Mouse (Mus musculus) intestine, postnatal 0 days (tissue): ENCODE data around the gene Dnajc22. TPM values are rescaled to one million over a fixed set of nuclear protein-coding genes. Genes with fewer than 3 reads are reported as not detected.

Source experiments
- ATAC-seq: fragments of 200-750 bp; cut with Nextera tagmentation; 2 replicates; pipeline ENCODE4 v1.8.0; 2017; ENCODE audit warnings: mild to moderate bottlenecking, moderate TSS enrichment, moderate library complexity
- H3K27ac ChIP-seq: fragments of 300-500 bp; sonication (generic); 2 replicates; pipeline ENCODE4 v1.5.1; 2014; ENCODE audit warnings: mild to moderate bottlenecking, low read depth, low read length, moderate library complexity
- H3K27me3 ChIP-seq: fragments of 300-500 bp; sonication (generic); replicated peaks from 2 replicates; pipeline ENCODE4 v1.6.1; 2014; ENCODE audit warnings: low read length, mixed read lengths; ENCODE audit not compliant: control insufficient read depth, insufficient read depth
- H3K36me3 ChIP-seq: fragments of 300-500 bp; sonication (generic); 2 replicates; pipeline ENCODE4 v1.6.1; 2014; ENCODE audit warnings: mild to moderate bottlenecking, moderate library complexity; ENCODE audit not compliant: control insufficient read depth, insufficient read depth
- H3K4me1 ChIP-seq: fragments of 300-500 bp; sonication (generic); replicated peaks from 2 replicates; pipeline ENCODE4 v1.6.1; 2014; ENCODE audit warnings: antibody characterized with exemption, low read length, mixed read lengths; ENCODE audit not compliant: control insufficient read depth, insufficient read depth
- H3K4me2 ChIP-seq: fragments of 300-500 bp; sonication (generic); replicated peaks from 2 replicates; pipeline ENCODE4 v1.6.1; 2014; ENCODE audit warnings: low read depth, mild to moderate bottlenecking, moderate library complexity
- H3K4me3 ChIP-seq: fragments of 300-500 bp; sonication (generic); 2 replicates; pipeline ENCODE4 v1.5.1; 2014; ENCODE audit warnings: low read depth, low read length
- H3K9ac ChIP-seq: fragments of 300-500 bp; sonication (generic); 2 replicates; pipeline ENCODE4 v1.6.1; 2014; ENCODE audit warnings: mild to moderate bottlenecking, low read depth, low read length
- H3K9me3 ChIP-seq: fragments of 300-500 bp; sonication (generic); 2 replicates; pipeline ENCODE4 v1.6.1; 2016; ENCODE audit warnings: mixed run types; ENCODE audit not compliant: control insufficient read depth
- CTCF ChIP-seq: sonication (generic); IDR thresholded peaks from 2 replicates; pipeline ENCODE4 v1.5.1; 2016; ENCODE audit warnings: low read depth, mild to moderate bottlenecking, control low read depth, antibody characterized with exemption, moderate library complexity
- WGBS: fragments of 180-500 bp; shearing (Covaris S2); extraction: QIAGEN DNeasy Blood & Tissue Kit; methylation state at CpG from one replicate; pipeline ENCODE4 v1.1.7; 2014; 5-methylcytosine and 5-hydroxymethylcytosine counted together
- polyA plus RNA-seq: library from polyadenylated mRNA; unstranded; fragments of >200 nt; fragmentation: Nextera tagmentation; extraction: Ambion mirVana; gene quantifications from 2 replicates; pipeline ENCODE4 v1.2.1, GENCODE M21; 2015

Gene Dnajc22
- polyA plus RNA-seq, 1 experiment from 2014 or later, result 55.7 TPM

DNA sequence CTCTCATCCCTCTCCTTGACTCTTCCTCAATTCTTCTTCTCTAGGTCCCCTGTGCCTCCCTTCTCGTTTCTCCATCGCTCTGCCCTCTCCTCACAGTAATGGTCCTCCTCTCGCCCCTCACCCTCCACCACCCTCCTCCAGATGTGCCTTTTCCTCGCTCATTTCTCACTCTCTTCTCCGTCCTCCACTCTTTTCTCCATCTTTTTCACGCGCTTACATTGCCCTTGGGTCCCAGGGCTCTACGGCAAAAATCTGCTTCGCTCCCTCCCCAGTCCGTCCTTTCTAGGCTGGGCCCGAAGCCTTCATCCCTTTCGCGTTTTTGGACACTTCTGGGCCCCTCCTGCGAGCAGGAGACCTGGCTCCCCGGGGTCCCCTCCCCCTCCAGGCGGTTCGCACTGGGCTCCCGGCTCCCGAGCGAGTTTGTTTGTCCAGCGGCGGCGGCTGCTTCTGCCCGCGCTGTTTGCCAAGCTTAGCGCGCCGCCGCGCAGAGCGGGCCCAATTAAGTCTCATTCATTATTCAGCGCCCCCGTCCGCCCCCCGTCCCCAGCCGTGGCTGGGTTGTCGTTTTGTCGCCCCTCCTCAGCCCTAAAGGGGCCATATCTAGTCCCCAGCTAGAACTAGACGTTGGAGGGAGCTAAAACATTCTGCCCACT is 5.0 kb downstream of the Dnajc22 start:
- Histone ChIP-seq H3K4me1 (peaks cover 11% of the 10 kb centered on the region; the same call in 1 of the 2 replicates), H3K4me3 (peak overlapping the region; percentile 41), H3K4me2 (peak overlapping the region; percentile 70), H3K9me3 (no peaks in the 10 kb centered on the region), H3K9ac (no peak overlapping the region), H3K36me3 (no peaks in the 10 kb centered on the region), H3K27me3 (peaks cover 57% of the 10 kb centered on the region), H3K27ac (no peak overlapping the region)
- no peak for ATAC-seq
- 1% methylated on average over 39 of the region's 39 CpGs for WGBS
- TF ChIP-seq CTCF, result no peak

DNA sequence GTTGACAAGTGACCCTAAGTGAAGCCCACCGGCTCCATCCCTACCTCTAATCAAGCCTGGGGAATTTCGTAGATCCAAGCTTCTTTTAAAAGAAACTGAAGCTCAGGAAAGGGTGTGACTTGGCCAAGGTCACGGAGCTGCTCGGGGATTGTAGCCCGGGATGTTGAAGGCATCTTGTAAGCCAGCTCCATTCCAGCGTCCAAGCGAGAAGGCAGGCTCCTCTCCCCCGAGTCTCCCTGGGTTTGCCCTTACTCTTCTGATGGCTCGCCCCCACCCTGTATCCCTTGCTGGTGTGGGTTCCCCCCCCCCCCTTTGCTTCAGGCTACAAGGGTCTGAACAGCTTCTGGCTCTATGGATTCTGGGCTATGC is 5.5 kb downstream of the Dnajc22 start:
- Histone ChIP-seq H3K36me3 (no peaks in the 10 kb centered on the region), H3K4me2 (peak overlapping the region; percentile 70), H3K27ac (peak overlapping the region; percentile 87; the same call in 1 of the 2 replicates), H3K9ac (no peak overlapping the region), H3K4me1 (peaks cover 11% of the 10 kb centered on the region; the same call in 1 of the 2 replicates), H3K9me3 (no peaks in the 10 kb centered on the region), H3K27me3 (peaks cover 53% of the 10 kb centered on the region), H3K4me3 (peak overlapping the region; percentile 41)
- TF ChIP-seq CTCF, result no peak
- WGBS, result 3% methylated on average over 9 of the region's 9 CpGs
- ATAC-seq, result peak; percentile 1; the same call in 1 of the 2 replicates

- ATAC-seq, result peak; percentile 97
- TF ChIP-seq CTCF, result peak; percentile 91
- Histone ChIP-seq H3K27ac (peak overlapping the region; percentile 87), H3K4me2 (peak overlapping the region; percentile 70), H3K9me3 (no peaks in the 10 kb centered on the region), H3K9ac (peak overlapping the region; percentile 38), H3K27me3 (peaks cover 47% of the 10 kb centered on the region), H3K36me3 (peaks cover 4% of the 10 kb centered on the region), H3K4me3 (peak overlapping the region; percentile 41), H3K4me1 (peaks cover 8% of the 10 kb centered on the region; the same call in 1 of the 2 replicates)
- 2% methylated on average over 15 of the region's 15 CpGs for WGBS
These were observed 6.2 kb downstream of the Dnajc22 start for GRCm38 (mm10) chr15:99099139-99099556.

DNA sequence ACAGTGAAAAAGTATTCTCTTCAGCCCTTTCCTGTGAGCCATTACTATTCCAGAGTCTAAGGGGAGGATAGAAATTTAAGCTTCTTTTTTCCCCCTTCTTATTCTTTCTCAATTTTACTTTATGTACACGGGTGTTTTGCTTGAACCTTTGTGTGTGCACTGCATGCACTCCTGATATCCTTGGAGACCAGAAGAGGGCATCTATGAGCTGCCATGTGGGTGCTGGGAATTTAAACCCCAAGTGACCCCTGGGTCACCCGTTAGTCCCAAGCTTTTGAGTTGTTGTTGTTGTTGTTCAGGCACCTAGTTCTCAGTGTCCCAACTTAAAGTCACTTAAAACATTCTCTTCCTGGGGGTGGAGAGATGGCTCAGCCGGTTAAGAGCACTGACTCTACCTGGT is 7.0 kb downstream of the Dnajc22 start:
- no peaks in the 10 kb centered on the region for H3K9me3 ChIP-seq
- peaks cover 8% of the 10 kb centered on the region; the same call in 1 of the 2 replicates for H3K4me1 ChIP-seq
- peaks cover 41% of the 10 kb centered on the region for H3K27me3 ChIP-seq
- peak overlapping the region; percentile 41 for H3K4me3 ChIP-seq
- 28% methylated on average over 3 of the region's 3 CpGs for WGBS
- peak overlapping the region; percentile 23; the same call in 1 of the 2 replicates for H3K9ac ChIP-seq
- TF ChIP-seq CTCF, result peak; percentile 60
- peak overlapping the region; percentile 87; the same call in 1 of the 2 replicates for H3K27ac ChIP-seq
- no peak for ATAC-seq
- H3K36me3 ChIP-seq, result peaks cover 10% of the 10 kb centered on the region
- H3K4me2 ChIP-seq, result peak overlapping the region; percentile 70

GRCm38 (mm10) chr15:99105238-99105637 is 12.3 kb downstream of the Dnajc22 start:
- no peak for TF ChIP-seq CTCF
- no peak overlapping the region for H3K4me2 ChIP-seq
- no peak overlapping the region for H3K9ac ChIP-seq
- no peak overlapping the region for H3K4me3 ChIP-seq
- H3K27ac ChIP-seq, result no peak overlapping the region
- no peaks in the 10 kb centered on the region for H3K27me3 ChIP-seq
- no peak for ATAC-seq
- H3K36me3 ChIP-seq, result peaks cover 14% of the 10 kb centered on the region
- H3K4me1 ChIP-seq, result no peaks in the 10 kb centered on the region
- no peaks in the 10 kb centered on the region for H3K9me3 ChIP-seq
- 68% methylated on average over 7 of the region's 7 CpGs for WGBS

DNA sequence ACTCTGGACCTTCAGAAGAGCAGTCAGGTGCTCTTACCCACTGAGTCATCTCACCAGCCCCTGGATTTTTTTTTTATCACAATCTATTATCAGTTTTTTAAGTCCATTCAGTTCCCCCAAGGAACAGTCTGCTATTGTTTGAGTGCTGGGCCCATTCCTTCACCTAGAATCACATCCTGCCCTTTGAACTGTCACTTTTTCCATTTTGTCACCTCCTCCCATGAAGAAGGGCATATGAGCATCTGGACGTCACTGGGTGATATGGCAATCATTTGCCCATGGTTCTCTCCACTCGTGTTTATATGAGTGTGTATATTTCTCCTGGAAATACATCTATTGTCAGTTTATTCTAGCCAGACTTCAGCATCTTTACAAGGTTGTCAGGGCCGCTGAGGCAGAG is 14.9 kb downstream of the Dnajc22 start:
- no peaks in the 10 kb centered on the region for H3K27me3 ChIP-seq
- 64% methylated on average over 3 of the region's 3 CpGs for WGBS
- no peaks in the 10 kb centered on the region for H3K4me1 ChIP-seq
- ATAC-seq, result no peak
- no peak overlapping the region for H3K4me3 ChIP-seq
- H3K9me3 ChIP-seq, result no peaks in the 10 kb centered on the region
- no peak overlapping the region for H3K27ac ChIP-seq
- no peak for TF ChIP-seq CTCF
- no peak overlapping the region for H3K4me2 ChIP-seq
- peaks cover 14% of the 10 kb centered on the region for H3K36me3 ChIP-seq
- H3K9ac ChIP-seq, result no peak overlapping the region
